Mouse (Mus musculus): ENCODE results near the gene Olfr1271. TPM values are rescaled to one million over a fixed set of nuclear protein-coding genes. Genes with fewer than 3 reads are reported as not detected.
"Not testable (repeated sequence)": the region's sequence is repeated elsewhere in the genome, so short reads cannot be mapped to it uniquely, and the experiment has no call there.

Gene Olfr1271
- polyA plus RNA-seq (2015; fragmentation: Nextera tagmentation; extraction: Ambion mirVana) = not detected in 2 replicates

GRCm38 (mm10) chr2:90270932-90271331 lies at the start of gene Olfr1271:
Gene Olfr1271, minus strand, starts transcription at chr2:90271032.
- H3K9me3 ChIP-seq (replicated peaks) = no peaks in the 10 kb centered on the region
- no peak within 1 kb of the TSS for H3K4me3 ChIP-seq (replicated peaks)
- no peak within 1 kb of the TSS for H3K9ac ChIP-seq (replicated peaks)
- no peaks in the 10 kb centered on the region for H3K36me3 ChIP-seq
- H3K27ac ChIP-seq (replicated peaks) = no peak within 1 kb of the TSS
- H3K4me1 ChIP-seq = no peaks in the 10 kb centered on the region
- H3K4me2 ChIP-seq = no peak within 1 kb of the TSS
- H3K27me3 ChIP-seq (replicated peaks) = no peaks in the 10 kb centered on the region
- no peak for ATAC-seq (ENCODE audit: low FRiP score)
- 94% methylated on average over 2 of the region's 2 CpGs for WGBS

- Histone ChIP-seq H3K9me3 (replicated peaks) (no peaks in the 10 kb centered on the region), H3K27ac (replicated peaks) (no peak within 1 kb of the TSS), H3K4me1 (no peaks in the 10 kb centered on the region), H3K27me3 (replicated peaks) (no peaks in the 10 kb centered on the region), H3K4me2 (no peak within 1 kb of the TSS), H3K36me3 (no peaks in the 10 kb centered on the region), H3K4me3 (replicated peaks) (no peak within 1 kb of the TSS), H3K9ac (replicated peaks) (no peak within 1 kb of the TSS)
- no peak for ATAC-seq (ENCODE audit: low FRiP score)
- WGBS = 83% methylated on average over 6 of the region's 6 CpGs
Observed at GRCm38 (mm10) chr2:90292741-90293140, 21.9 kb upstream of the Olfr1271 start, which contains the start of gene Olfr1272. Gene Olfr1272, minus strand, starts transcription at chr2:90292841.

- ATAC-seq (ENCODE audit: low FRiP score) = no peak
- 94% methylated on average over 4 of the region's 4 CpGs for WGBS
- no peaks in the 10 kb centered on the region for H3K36me3 ChIP-seq
- H3K27me3 ChIP-seq (replicated peaks) = no peaks in the 10 kb centered on the region
- no peak within 1 kb of the TSS for H3K4me3 ChIP-seq (replicated peaks)
- H3K27ac ChIP-seq (replicated peaks) = no peak within 1 kb of the TSS
- H3K4me1 ChIP-seq = no peaks in the 10 kb centered on the region
- H3K9ac ChIP-seq (replicated peaks) = no peak within 1 kb of the TSS
- no peak within 1 kb of the TSS for H3K4me2 ChIP-seq
- no peaks in the 10 kb centered on the region for H3K9me3 ChIP-seq (replicated peaks)
Observed at GRCm38 (mm10) chr2:90257492-90257891, 13.3 kb downstream of the Olfr1271 start, which contains the start of gene Olfr142. Gene Olfr142, minus strand, starts transcription at chr2:90257592.

GRCm38 (mm10) chr2:90224393-90224792 lies 46.4 kb downstream of the Olfr1271 start, which contains the start of gene Olfr1506:
Gene Olfr1506, minus strand, starts transcription at chr2:90224493.
- H3K36me3 ChIP-seq; H3K9me3 ChIP-seq (replicated peaks); ATAC-seq (ENCODE audit: low FRiP score); H3K4me1 ChIP-seq; H3K27me3 ChIP-seq (replicated peaks); H3K27ac ChIP-seq (replicated peaks); H3K4me2 ChIP-seq; H3K4me3 ChIP-seq (replicated peaks); H3K9ac ChIP-seq (replicated peaks): not testable (repeated sequence)
- WGBS = no CpG with 5 or more reads among the region's 6 CpGs

Other genes with a start within 250 kb of the Olfr1271 start
- gene Olfr1264, start 245.5 kb downstream of the Olfr1271 start, polyA plus RNA-seq (2015; fragmentation: Nextera tagmentation; extraction: Ambion mirVana) = not detected in 2 replicates
- gene Olfr1265, start 235.7 kb downstream of the Olfr1271 start, polyA plus RNA-seq (2015; fragmentation: Nextera tagmentation; extraction: Ambion mirVana) = not detected in 2 replicates
- gene Olfr140, start 207.4 kb downstream of the Olfr1271 start, polyA plus RNA-seq (2015; fragmentation: Nextera tagmentation; extraction: Ambion mirVana) = not detected in 2 replicates
- not detected in 2 replicates for gene Olfr1269, start 149.6 kb downstream of the Olfr1271 start, polyA plus RNA-seq (2015; fragmentation: Nextera tagmentation; extraction: Ambion mirVana)
- gene Olfr32, start 128.7 kb downstream of the Olfr1271 start, polyA plus RNA-seq (2015; fragmentation: Nextera tagmentation; extraction: Ambion mirVana) = not detected in 2 replicates
- gene Olfr1270, start 117.9 kb downstream of the Olfr1271 start, polyA plus RNA-seq (2015; fragmentation: Nextera tagmentation; extraction: Ambion mirVana) = not detected in 2 replicates
- not detected in 2 replicates for gene Olfr1506, start 46.5 kb downstream of the Olfr1271 start, polyA plus RNA-seq (2015; fragmentation: Nextera tagmentation; extraction: Ambion mirVana)
- gene Olfr142, start 13.4 kb downstream of the Olfr1271 start, polyA plus RNA-seq (2015; fragmentation: Nextera tagmentation; extraction: Ambion mirVana) = not detected in 2 replicates
- not detected in 2 replicates for gene Olfr1272, start 21.8 kb upstream of the Olfr1271 start, polyA plus RNA-seq (2015; fragmentation: Nextera tagmentation; extraction: Ambion mirVana)
- 0.06 TPM in 1 of 2 replicates, not detected in the other for gene Gm13769, start 51.2 kb upstream of the Olfr1271 start, polyA plus RNA-seq (2015; fragmentation: Nextera tagmentation; extraction: Ambion mirVana)
- gene Olfr1274-ps, start 127.7 kb upstream of the Olfr1271 start, polyA plus RNA-seq (2015; fragmentation: Nextera tagmentation; extraction: Ambion mirVana) = not detected in 2 replicates

Measured in neural tube, embryonic 15.5 days (tissue).